Mouse (Mus musculus) liver, adult 2 months (tissue): ENCODE results near the gene Negr1. TPM values are rescaled to one million over a fixed set of nuclear protein-coding genes. Genes with fewer than 3 reads are reported as not detected.

ENCODE experiments used
- DNase-seq: peaks from one replicate; pipeline ENCODE4 v3.0.0-alpha.2; 2011; ENCODE audit warnings: low read depth, low spot score; ENCODE audit errors: extremely low read depth
- H3K27ac ChIP-seq: fragments of 200-500 bp; replicated peaks from 2 replicates; pipeline ENCODE4 v1.5.1; 2012; ENCODE audit warnings: low read depth, mild to moderate bottlenecking, control low read depth, inconsistent platforms, low read length; ENCODE audit not compliant: insufficient read depth
- H3K27me3 ChIP-seq: fragments of 200-500 bp; 2 replicates; pipeline ENCODE4 v1.6.1; 2012; ENCODE audit warnings: mild to moderate bottlenecking, moderate library complexity, low read length, inconsistent platforms; ENCODE audit not compliant: control insufficient read depth, insufficient read depth
- H3K36me3 ChIP-seq: fragments of 200-500 bp; 2 replicates; pipeline ENCODE4 v1.6.1; 2012; ENCODE audit warnings: low read length, inconsistent platforms; ENCODE audit not compliant: control insufficient read depth, insufficient read depth
- H3K4me1 ChIP-seq: fragments of 200-500 bp; 2 replicates; pipeline ENCODE4 v1.6.1; 2011; ENCODE audit warnings: low read length; ENCODE audit not compliant: control insufficient read depth, insufficient read depth
- H3K4me3 ChIP-seq: fragments of 200-500 bp; 2 replicates; pipeline ENCODE4 v1.5.1; 2011; ENCODE audit warnings: low read depth, mild to moderate bottlenecking, control low read depth, low read length, moderate library complexity; ENCODE audit not compliant: insufficient read depth
- H3K79me2 ChIP-seq: fragments of 200-500 bp; 2 replicates; pipeline ENCODE4 v1.6.1; 2012; ENCODE audit warnings: inconsistent platforms, mild to moderate bottlenecking, low read length, moderate library complexity; ENCODE audit not compliant: control insufficient read depth, insufficient read depth
- H3K9ac ChIP-seq: fragments of 200-500 bp; 2 replicates; pipeline ENCODE4 v1.6.1; 2012; ENCODE audit warnings: low read depth, mild to moderate bottlenecking, control low read depth, inconsistent platforms, low read length
- CTCF ChIP-seq: fragments of 200-500 bp; IDR thresholded peaks from 2 replicates; pipeline ENCODE4 v1.5.1; 2011; ENCODE audit warnings: low read depth, low read length, control low read depth
- POLR2A ChIP-seq: fragments of 200-500 bp; IDR thresholded peaks from 2 replicates; pipeline ENCODE4 v1.6.1; 2011; ENCODE audit warnings: low read length, control low read depth; ENCODE audit not compliant: insufficient read depth; ENCODE audit errors: extremely low read depth
- WGBS: fragments of 180-500 bp; shearing (Covaris S2); methylation state at CpG from one replicate; pipeline ENCODE4 v1.1.7; 2018; 5-methylcytosine and 5-hydroxymethylcytosine counted together
- polyA plus RNA-seq: library from polyadenylated mRNA; depleted of rRNA; stranded (reverse); fragments of >200 nt; gene quantifications from 2 replicates; pipeline ENCODE4 v1.2.3, GENCODE M21; 2012
- total RNA-seq: library from RNA; depleted of rRNA; stranded (reverse); fragments of >200 nt; gene quantifications from 2 replicates; pipeline ENCODE4 v1.2.3, GENCODE M21; 2014

The Negr1 gene
- total and polyA plus RNA-seq, 2 experiments, result 0.09 TPM; not detected in 1

- WGBS, result 68% methylated on average over 1 of the region's 1 CpGs
- H3K27ac ChIP-seq, result no peak overlapping the region
- H3K79me2 ChIP-seq, result no peaks in the 10 kb centered on the region
- TF ChIP-seq POLR2A, result no peak
- no peak for TF ChIP-seq CTCF
- no peak for DNase-seq
- H3K9ac ChIP-seq, result no peak overlapping the region
- no peaks in the 10 kb centered on the region for H3K27me3 ChIP-seq
- H3K36me3 ChIP-seq, result no peaks in the 10 kb centered on the region
- H3K4me1 ChIP-seq, result no peaks in the 10 kb centered on the region
- no peak overlapping the region for H3K4me3 ChIP-seq
These were observed 181.7 kb downstream of the Negr1 start for GRCm38 (mm10) chr3:156743266-156743665.

- no peaks in the 10 kb centered on the region for H3K4me1 ChIP-seq
- no peaks in the 10 kb centered on the region for H3K36me3 ChIP-seq
- no peak overlapping the region for H3K27ac ChIP-seq
- no peaks in the 10 kb centered on the region for H3K79me2 ChIP-seq
- no peak overlapping the region for H3K4me3 ChIP-seq
- 80% methylated on average over 5 of the region's 5 CpGs for WGBS
- TF ChIP-seq CTCF, result no peak
- no peak for TF ChIP-seq POLR2A
- no peak overlapping the region for H3K9ac ChIP-seq
- H3K27me3 ChIP-seq, result no peaks in the 10 kb centered on the region
- no peak for DNase-seq
These were observed 183.7 kb downstream of the Negr1 start for GRCm38 (mm10) chr3:156745218-156745770.

DNA sequence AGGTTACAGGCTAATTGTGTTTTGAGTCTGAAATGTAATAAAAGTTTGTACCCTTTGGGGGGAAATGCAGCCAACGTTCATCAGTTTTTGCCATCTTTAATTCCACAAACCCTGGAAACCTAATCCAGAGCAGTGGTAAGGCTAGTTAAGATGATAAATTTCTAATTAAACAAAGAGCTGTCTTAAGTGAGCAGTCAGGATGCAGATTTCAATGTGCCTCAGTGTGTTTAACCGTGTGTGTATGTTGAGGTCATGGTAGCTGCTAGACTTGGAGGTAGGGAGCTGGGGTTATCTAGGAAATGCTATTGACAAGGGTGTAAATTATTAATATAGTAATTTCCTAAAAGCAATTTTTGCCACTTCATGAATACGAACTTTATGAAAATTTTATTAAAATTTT, 185.9 kb downstream of the Negr1 start:
- no peaks in the 10 kb centered on the region for H3K4me1 ChIP-seq
- 78% methylated on average over 3 of the region's 3 CpGs for WGBS
- no peak for DNase-seq
- H3K27ac ChIP-seq, result no peak overlapping the region
- TF ChIP-seq POLR2A (no peak), CTCF (no peak)
- H3K9ac ChIP-seq, result no peak overlapping the region
- no peaks in the 10 kb centered on the region for H3K27me3 ChIP-seq
- H3K79me2 ChIP-seq, result no peaks in the 10 kb centered on the region
- H3K4me3 ChIP-seq, result no peak overlapping the region
- no peaks in the 10 kb centered on the region for H3K36me3 ChIP-seq

GRCm38 (mm10) chr3:156753780-156754373, 192.3 kb downstream of the Negr1 start:
- WGBS, result 80% methylated on average over 4 of the region's 4 CpGs
- H3K27ac ChIP-seq, result no peak overlapping the region
- H3K79me2 ChIP-seq, result no peaks in the 10 kb centered on the region
- no peak overlapping the region for H3K9ac ChIP-seq
- DNase-seq, result no peak
- TF ChIP-seq CTCF (no peak), POLR2A (no peak)
- no peaks in the 10 kb centered on the region for H3K27me3 ChIP-seq
- no peak overlapping the region for H3K4me3 ChIP-seq
- H3K4me1 ChIP-seq, result no peaks in the 10 kb centered on the region
- no peaks in the 10 kb centered on the region for H3K36me3 ChIP-seq

DNA sequence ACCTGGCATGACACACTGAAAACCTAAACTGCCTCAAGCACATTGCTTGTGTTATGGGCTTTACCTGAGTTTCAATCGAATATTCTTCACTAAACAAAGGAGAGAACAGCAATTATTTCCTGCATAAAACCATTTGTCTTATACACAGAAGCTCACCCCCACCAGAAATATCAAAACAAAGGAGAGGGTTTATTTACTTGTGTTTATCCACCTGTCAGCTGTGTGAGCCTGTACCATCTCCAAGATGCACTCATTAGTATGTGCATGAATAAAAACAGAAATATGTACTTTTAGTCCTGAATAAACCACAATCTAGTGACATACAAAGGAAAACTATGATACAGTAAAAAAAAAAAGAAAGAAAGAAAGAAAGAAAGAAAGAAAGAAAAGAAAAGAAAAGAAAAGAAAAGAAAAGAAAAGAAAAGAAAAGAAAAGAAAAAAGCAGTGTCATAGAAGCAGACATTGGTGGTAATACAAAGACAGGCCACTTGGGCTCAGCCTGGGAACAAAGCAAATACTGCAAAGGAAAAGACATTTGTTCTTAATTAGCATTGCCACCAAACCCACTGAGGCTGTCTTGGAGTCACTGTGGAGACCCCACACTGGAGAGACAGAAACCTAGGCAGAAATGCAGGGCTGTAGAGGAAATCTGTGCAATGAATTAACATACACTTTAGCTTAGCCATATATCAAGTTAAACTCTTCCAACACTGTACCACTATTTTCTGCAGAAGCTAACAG, 193.4 kb downstream of the Negr1 start:
- 58% methylated on average over 1 of the region's 1 CpGs for WGBS

DNA sequence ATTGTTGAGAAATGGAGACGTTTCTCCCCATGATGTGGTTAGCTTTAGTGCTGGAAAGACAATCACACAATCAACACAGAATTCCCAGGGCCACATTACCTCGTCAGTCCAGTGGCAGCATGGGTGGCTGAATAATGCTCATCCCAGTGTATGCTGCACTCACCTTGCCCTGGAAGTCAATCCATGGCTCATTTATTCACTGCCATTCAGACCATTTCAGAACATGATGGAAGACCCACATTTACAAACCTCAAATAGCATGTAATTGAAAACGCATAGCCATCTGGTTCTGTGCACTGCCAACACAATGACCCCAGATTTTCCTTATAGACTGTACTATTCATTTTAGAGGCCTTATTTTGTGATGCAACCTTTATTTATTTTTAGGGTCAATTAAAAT, 203.4 kb downstream of the Negr1 start:
- Histone ChIP-seq H3K4me1 (no peaks in the 10 kb centered on the region; the same call in 1 of the 2 replicates), H3K27me3 (no peaks in the 10 kb centered on the region), H3K9ac (no peak overlapping the region), H3K36me3 (no peaks in the 10 kb centered on the region), H3K79me2 (no peaks in the 10 kb centered on the region), H3K4me3 (no peak overlapping the region), H3K27ac (no peak overlapping the region)
- no peak for DNase-seq
- TF ChIP-seq CTCF, result no peak
- no peak for TF ChIP-seq POLR2A
- WGBS, result 72% methylated on average over 3 of the region's 3 CpGs

More for the DNA sequence above, 193.4 kb downstream of the Negr1 start:
- Histone ChIP-seq H3K36me3 (no peaks in the 10 kb centered on the region), H3K27ac (no peak overlapping the region), H3K4me3 (no peak overlapping the region), H3K9ac (no peak overlapping the region), H3K27me3 (no peaks in the 10 kb centered on the region), H3K79me2 (no peaks in the 10 kb centered on the region), H3K4me1 (no peaks in the 10 kb centered on the region)
- TF ChIP-seq POLR2A (no peak), CTCF (no peak)
- no peak for DNase-seq
